Mouse (Mus musculus): ENCODE measurements around the gene Rcc1.

The Rcc1 gene

DNA sequence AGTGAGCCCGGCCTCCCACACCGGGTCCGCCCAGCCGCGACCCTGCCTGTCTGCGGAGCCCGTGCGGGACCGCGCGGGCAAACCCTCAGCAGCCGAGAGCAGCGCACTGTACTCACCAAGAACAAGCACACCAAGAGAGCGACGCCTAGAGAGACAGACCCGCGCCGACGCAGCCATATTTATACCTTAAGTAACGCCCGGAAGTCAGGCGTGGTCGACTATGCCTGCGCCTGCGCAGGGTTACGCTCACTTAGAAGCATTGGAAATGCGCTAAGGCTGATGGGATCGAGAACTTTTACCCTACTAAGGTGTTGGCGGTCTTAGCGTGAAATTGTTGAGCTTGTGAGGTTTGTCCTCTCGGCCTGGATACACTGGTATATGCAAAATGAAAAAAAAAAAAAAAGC is at the start of gene Rcc1:
TSS of gene Rcc1 (minus strand) at position 125 of the 405 bp plus-strand sequence.
- peak; percentile 95 for DNase-seq (ENCODE audit: low read depth, low spot score)

DNA sequence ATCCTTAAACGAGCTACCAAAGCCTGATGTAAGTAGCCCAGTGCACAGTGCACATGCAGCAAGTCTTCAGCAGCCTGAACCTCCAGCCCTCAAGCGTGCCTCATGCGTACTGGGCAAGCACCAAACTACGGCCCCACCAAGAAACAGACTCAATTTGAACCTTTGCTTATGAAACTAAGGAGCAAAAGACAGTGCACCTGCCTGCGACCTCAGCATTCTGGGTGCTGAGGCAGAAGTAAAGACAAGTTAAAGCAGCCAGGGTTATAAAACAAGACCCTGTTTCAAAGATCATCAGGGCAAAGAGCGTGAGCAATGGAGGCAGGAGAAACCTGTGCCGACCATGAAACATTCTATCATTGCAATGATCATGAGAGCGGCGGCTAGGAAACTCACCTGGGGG is 47.6 kb upstream of the Rcc1 start:
- DNase-seq (ENCODE audit: low read depth, low spot score) = no peak

DNA sequence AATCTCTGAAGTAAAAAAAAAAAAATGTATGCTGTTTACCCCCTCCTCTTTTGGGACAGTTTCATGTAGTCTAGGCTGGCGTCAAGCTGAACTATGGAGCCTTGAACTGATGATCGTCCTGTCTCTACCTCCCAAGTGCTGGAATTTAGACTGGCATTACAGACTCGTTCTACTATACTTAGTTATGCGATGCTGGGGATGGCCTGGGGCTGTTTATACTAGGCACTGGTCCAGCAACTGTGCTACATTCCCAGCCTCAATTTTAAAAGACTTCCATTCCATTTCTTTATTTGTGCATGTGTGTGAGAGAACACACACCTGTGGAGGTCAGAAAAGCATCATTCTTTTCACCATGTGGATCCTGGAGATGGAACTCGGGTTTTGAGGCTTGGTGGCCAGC is 45.5 kb upstream of the Rcc1 start:
- peak; percentile 70 for DNase-seq (ENCODE audit: low read depth, low spot score)

DNA sequence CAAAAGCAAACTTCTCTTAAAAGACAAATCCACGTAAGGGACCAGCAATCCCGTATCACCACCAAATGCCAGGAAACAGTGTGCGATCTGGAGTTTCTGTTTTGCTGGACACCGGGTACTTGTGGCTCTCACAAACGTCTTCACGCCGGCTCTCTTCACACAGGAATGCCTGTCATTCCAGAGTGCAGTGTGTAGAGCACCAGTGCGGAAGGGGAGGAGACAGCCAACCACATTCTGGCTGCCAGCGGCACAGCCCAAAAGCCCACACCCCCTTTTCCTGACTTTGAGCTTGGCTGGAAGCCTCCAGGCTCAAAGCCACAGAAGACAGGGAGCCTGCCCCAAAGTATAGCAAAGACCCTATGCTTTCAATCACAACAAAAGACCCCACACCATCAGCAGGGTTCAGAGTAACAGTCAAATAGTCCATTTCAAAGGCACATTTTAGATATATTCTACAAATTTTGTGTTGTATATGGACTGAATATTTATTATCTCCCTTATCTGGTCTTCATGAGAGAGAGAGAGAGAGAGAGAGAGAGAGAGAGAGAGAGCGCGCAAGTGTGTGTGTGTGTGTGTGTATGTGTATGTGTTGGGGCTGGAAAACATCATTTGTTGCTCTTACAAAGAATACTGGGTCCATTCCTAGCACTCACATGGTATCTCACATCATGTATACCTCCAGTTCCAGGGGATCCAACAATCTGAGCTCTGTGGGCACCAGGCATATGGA is 44.8 kb upstream of the Rcc1 start:
- peak; percentile 96 for DNase-seq (ENCODE audit: low read depth, low spot score)

DNA sequence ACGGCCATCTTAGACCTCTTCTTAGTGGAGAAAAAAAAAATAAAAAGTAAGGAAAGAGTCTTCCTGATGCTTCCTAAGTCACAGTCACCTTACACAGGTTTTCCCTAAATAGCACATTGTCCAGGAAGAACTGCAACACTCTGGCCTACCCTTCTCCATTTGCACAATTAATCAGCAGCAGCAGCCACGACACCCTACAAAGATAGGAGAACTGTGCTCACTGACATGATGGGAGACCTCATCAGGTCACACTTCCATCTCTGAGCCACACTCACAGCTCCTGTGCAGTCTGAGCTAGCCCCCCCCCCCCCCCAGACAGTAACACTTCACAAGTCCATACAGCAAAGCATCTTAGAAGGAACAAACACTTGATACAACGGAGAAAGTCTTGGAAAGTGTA is 43.7 kb upstream of the Rcc1 start:
- DNase-seq (ENCODE audit: low read depth, low spot score) = no peak

DNA sequence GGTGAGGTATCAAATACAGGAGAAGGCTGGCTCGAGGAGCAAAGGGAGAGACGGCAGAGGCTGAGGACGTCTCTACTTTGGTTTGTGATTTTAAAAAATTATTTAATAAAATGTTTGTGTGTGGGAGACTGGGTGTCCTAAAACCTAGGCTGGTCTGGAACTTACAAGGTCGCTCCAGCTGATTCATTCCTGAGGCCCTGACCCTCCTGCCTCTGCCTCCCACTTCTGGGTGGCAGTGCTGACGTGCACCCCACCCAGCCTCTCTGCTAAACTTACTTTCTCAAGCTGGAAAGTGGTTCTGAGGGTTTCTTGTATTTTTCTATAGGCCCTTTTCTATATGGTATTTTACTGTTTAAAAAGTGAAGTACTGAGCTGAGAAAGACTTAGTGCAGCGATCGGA is 42.8 kb upstream of the Rcc1 start:
- DNase-seq (ENCODE audit: low read depth, low spot score) = no peak

DNA sequence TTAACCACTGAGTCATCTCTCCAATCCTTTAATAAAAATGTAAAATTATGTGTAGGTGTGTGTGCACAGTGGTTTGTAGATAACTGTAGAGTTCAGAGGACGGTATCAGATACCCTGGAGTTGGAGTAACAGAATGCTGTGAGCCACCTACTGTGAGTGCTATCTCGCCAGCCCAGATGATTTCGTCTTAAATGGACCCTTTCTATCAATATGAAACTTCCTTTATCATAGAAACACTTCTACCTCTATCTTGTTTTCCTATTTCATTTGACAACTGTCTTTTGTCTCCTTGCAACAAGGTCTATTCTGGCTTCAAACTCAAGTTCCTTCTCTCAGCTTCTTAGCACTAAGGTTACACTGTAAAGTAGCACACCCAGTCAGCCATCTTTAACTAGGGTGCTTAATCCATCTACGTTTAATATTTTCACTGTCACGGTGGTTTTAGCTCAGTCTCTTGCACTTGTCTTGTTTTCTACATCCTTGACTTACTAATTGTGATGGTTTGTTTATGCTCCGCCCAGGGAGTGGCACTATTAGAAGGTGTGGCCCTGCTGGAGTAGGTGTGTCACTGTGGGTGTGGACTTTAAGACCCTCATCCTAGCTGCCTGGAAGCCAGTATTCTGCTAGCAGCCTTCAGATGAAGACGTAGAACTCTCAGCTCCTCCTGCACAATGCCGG is 37.8 kb upstream of the Rcc1 start:
- DNase-seq (ENCODE audit: low read depth, low spot score) = no peak

DNA sequence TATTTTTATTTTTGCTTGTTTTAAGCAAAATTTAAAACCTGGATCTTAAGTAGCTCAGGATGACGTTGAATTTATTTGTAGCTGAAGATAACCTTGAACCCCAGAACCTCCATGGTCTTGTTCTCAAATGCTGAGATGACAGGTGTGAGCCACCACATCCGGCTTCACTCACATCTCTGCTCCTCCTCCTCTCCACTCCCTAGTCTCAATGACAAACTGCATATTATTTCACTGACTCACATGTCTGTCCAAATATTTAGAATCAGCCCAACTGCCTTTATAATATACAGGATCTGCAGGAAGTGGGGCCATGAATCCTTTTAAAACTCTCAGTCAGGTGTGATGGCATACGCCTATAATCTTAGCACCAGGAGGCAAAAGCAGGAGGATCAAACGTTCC is 35.9 kb upstream of the Rcc1 start:
- peak; percentile 80 for DNase-seq (ENCODE audit: low read depth, low spot score)

DNA sequence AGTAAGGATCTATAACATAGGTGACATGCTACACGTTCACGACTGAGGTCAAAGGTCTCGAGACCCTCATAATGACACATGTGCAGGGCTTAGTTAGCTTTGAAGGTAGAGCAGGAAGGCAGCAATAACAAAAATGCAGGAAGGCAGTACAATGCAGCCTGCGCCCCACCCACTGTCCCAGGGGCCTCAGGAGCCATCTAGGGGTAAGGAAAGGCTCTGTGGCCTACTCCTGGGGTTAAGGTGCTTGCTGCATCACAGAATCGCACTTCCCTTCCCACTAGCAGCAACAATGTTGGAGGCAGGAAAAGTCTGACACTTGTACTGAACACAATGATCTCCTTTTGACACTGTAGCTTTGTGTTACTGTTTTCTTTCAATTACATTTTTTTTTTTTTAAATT is 34.2 kb upstream of the Rcc1 start:
- no peak for DNase-seq (ENCODE audit: low read depth, low spot score)

DNA sequence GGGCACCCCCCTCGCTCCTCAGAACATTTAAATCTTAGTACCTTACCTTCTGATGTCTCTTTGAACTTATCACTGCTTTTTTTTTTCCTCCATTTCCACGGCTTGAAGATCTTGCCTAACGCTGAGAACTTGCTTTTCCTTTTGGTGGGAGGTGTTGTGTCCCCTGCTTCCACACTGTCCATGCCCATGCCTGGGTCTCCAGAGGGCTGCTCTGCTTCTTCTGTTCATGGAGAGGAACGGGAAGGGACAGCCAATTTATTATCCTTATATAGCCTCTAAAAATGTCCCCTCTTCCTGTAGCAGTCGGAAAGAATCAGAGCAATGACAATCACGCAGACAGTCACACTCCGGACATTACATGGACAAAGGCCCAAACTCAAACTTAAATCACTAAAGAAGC is 33.4 kb upstream of the Rcc1 start:
- no peak for DNase-seq (ENCODE audit: low read depth, low spot score)

DNA sequence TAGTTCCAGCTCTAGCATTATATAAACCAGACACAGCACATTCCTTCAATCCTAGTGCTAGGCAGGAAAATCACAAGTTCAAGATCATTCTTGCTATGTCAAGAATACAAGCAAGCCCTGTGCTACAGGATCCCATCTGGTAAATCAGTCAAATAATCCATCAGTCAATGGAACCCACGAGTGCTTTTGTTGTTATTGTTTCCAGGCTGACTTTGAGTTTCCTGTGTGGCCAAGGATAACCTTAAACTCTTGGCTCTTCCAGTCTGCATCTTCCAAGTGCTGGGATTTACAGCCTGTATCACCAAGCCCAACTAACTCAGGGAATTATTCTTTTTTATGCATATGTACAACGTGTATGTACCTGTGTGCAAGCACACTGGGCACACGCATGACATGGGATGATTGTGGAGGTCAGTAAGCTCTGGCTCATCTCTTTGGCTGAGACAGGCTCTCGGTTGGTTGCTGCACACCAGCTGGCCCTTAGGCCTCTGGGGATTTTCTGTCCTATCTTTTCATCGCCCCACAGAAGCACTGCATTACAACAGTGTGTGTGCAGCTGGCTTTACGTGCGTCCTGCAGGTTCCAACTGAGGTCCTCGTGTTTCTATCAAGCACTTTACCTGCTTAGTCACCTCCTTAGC is 32.5 kb upstream of the Rcc1 start:
- DNase-seq (ENCODE audit: low read depth, low spot score) = no peak

DNA sequence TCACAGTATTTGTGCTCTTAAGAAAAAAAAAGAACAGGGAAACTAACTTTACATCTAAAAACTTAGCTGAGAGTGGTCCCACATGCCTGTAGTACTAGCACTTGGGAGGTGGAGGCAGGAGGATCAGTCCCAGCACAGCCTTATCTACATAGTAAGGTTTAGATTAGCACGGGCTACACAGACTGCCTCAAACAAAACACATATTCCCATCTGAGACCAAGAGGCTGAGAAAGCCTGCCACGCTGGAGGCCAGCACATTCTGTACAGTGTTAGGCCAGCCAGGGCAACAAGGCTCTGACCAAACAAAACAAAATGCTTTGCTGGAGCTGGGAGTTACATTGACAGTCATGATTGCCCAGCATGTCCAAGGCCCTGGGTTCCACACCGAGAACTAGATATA is 30.1 kb upstream of the Rcc1 start:
- no peak for DNase-seq (ENCODE audit: low read depth, low spot score)

DNA sequence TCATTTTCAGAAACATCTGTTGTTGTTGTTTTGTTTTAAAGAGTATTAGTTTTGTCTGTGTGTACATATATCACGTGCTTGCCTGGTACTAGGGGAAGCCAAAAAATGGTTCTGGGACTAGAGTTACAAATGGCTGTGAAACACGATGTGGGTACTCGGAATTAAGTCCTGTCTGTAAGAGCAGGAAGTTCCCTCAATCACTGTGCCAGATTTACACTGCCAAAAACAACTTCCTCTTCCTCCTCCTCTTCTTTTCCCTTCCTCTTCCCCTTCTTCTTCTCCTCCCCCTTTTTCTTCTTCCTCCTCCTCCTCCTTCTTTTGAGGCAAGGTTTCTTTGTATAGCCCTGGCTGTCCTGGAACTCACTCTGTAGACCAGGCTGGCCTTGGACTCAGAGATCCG is 28.9 kb upstream of the Rcc1 start:
- DNase-seq (ENCODE audit: low read depth, low spot score) = no peak

DNA sequence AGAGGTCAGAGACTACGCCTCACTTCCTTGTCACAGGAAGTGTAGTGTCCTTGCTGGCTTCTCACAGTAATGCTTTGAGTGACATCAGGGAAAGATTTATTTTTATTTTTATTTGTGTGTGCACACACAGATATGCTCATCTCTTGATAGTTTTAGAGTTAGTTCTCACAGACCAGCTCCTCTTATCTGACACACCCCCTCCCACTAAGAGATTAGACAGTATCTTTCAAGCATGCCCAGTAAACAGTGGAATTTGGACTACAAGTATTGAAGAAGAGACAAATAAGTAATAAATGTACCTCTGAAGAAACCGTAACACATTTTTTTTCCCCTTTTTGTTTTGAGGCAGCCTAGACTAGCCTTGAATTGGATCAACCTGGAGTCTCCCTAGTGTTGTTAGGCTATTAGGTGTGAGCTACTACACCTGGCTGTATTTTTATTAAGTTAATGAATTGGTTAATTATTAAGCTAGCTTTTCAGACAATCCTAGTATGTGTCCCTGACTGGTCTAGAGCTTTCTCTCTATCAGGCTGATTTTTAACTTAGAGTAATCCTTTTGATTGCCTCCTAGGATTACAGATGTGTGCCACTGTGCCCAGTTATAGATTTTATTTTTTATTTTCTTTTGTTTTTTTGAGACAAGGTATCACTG is 27.7 kb upstream of the Rcc1 start:
- DNase-seq (ENCODE audit: low read depth, low spot score) = no peak

DNA sequence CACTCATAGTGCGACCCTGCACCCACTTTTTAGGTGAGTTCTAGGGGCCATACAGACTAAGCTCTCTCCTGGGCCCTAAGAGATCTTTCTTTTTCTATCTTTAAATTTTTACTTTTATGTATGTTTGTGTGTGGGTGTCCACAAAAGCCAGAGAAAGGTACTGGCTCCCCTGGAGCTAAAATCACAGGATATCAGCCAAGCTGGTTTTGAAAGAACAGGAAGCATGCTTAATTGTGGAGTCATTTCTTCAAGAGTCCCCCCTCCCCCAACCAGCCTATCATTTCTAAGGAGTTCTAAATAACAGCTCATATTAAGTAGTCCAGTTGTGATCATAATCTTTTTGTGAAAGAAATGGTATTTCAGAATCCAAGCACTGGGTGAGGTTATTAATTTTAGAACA is 20.4 kb upstream of the Rcc1 start:
- DNase-seq (ENCODE audit: low read depth, low spot score) = no peak

DNA sequence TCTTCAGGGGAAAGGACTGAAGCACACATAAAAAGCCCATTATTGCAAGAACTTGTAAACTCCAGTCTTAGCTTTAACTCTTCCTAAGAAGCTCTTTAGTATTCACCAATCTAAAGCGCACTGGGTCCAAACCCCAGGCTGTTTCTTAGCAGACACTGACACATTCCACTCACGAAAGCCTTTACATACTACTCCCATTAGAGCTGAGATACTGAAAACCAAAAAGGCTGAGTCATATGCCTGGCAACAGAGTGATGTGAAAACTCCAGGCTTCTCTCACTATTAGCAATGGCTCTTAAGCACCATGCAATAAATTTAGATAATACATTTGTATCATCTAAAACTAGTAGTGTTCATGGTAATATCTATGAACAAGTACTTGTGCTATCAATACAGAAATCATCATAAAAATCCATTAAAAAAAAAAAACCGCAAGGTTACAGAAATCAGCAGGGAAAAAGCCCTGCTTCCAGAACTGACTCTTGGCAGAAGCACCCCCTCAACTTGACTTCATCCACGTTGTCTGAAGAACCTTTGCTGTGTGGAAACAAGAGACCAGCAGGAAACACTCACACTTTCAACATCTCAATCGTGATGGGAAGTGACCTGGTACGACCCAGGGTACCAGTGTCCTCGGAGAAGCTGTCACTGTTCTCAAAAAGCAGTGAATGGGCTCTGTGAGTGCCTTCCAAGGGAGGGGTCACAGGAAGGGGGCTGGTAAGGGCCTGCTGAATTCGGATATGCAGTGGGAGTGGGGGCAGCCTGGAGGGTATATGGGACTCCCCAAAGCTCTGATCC is 16.7 kb upstream of the Rcc1 start:
- DNase-seq (ENCODE audit: low read depth, low spot score) = peak; percentile 81

DNA sequence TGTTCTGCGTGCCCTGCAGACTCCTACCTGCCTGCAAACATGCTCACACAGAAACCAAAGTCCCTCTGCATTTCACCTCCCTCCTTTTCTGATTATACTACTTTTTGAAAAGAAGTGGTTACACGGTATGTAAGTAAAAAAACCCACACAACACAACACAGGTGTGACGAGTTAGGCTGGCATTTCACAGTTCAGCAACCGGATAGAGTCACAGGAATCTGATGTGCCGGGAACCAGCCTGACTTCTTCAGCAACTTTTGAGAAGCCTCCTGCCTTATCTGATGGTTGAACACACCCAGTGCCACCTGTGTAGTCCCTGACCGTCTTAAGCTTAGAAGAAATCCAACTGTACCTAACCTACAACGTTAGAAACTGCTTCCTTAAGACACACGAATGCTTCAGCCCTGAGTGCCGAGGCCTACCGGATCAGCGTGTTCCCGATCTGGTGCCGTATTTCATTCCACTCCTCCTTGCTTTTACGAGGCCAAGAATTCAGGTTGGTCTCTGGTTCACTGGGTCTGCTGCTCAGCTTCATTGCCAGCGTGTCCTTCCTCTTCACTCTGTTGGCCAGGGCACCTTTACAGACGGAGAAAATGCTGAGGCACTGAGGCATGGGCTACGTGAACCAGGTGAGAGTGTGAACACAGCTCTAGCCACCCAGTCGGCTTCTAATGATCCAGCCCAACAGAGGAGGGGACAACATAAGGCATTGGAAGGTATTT is 14.2 kb upstream of the Rcc1 start:
- no peak for DNase-seq (ENCODE audit: low read depth, low spot score)

DNA sequence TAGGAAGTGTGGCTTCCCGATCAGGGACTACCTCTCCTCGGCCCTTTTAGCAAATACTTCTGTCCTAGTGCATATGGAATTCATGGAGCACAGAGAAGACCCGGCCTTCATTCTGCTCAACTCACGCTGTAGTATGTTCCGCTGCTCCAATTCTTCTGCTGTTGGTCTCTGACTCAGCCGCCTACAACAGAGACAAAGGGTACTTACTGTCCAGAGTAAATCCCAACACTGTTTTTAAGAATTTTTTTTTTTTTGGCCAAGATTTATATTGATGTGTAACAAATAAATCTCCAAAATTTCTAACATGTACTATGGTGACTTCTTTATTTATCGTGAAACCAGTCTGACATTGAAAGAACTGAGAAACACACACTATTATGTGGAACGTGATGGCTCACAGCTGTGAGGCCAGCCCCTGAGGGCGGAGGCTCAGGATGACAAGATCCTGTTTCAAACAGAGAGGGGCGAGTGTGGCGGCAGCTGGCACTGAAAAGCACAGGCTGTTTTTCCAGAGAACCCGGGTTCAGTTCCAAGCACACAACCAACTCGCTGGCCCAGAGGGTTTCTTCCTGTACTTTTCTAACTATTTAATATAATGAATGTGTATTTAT is 12.2 kb upstream of the Rcc1 start:
- DNase-seq (ENCODE audit: low read depth, low spot score) = no peak

DNA sequence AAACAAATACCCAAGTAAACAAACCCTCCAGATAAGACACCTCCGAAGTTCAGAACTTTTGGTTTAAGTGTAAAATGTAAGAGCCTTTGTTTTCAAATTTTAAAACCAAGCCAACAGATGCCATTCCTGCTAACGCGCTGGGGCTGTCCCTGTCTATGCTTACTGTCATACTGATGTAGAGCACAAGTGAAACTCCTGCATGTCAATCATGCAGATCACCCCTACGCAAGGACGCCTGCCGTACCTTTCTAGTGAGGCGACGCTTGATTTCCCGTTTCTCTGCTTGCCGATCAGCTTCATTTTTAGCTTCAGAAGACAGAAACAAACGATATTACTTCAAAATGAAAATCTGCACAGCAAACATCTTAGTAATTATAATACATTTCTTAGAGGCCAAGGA is 10.1 kb upstream of the Rcc1 start:
- DNase-seq (ENCODE audit: low read depth, low spot score) = no peak

DNA sequence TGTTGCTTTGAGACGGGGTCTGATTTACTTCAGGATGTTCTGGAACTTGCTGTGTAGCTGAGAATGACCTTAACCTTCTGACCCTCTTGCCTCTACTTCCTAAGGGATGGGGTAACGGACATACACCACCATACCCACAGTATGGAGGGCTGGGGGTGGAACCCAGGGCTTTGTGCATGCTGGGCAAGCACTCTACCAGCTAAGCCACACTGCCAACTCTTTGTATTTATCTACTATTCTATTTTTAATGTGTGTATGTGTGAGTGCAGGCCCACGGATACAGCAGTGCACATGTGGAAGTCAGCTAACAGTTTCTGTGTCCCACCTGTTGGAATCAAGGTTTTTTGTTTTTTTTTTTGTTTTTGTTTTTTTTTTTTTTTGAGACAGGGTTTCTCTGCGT is 6.1 kb upstream of the Rcc1 start:
- DNase-seq (ENCODE audit: low read depth, low spot score) = no peak

DNA sequence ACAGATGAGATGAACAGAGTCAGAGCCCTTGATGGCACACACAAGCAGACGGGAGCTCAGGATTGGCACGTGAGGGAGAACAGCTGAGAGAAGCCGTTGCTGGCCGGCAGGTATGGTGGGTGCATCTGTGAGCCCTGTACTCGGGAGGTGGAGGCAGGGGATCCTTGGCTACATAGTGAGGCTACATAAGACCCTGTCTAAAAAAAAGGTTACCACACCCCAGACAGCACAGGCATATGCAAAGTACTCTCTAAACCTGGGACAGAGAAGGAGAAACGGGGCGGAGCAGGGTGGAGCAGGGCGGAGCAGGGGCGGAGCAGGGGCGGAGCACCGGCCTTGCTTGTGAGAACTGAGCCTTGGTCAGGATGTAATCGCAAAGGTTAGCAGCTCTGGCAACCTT is 2.8 kb upstream of the Rcc1 start:
- peak; percentile 12 for DNase-seq (ENCODE audit: low read depth, low spot score)
